Mouse (Mus musculus): ENCODE results near the gene Slc13a3.
A peak's percentile ranks its signal among the peaks of the same experiment; 100 is the strongest.
"Not testable (repeated sequence)": the region's sequence is repeated elsewhere in the genome, so short reads cannot be mapped to it uniquely, and the experiment has no call there.

Slc13a3 gene

DNA sequence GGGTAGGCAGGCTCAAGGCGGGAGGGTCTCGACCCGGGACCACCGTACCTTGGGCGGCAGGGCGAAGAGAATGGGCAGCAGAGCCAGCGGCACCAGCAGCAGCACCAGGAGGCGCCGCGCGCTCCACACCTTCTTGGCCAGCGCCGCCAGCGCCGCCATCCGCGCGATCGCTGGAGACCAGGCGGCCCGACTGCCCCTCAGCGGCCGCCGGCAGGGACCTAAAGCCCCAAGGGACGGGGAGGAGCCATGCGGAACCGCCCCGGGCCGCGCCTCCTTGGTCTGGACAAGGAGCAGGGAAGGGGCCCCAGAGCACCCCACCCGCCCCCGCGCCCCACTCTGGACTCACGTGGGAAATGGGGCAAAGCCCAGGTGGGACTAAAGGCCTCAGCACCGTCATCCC, at the start of gene Slc13a3:
Slc13a3 (minus strand) TSS at position 228 of the 400 bp plus-strand sequence.
- DNase-seq (ENCODE audit: low spot score): peak; percentile 51

DNA sequence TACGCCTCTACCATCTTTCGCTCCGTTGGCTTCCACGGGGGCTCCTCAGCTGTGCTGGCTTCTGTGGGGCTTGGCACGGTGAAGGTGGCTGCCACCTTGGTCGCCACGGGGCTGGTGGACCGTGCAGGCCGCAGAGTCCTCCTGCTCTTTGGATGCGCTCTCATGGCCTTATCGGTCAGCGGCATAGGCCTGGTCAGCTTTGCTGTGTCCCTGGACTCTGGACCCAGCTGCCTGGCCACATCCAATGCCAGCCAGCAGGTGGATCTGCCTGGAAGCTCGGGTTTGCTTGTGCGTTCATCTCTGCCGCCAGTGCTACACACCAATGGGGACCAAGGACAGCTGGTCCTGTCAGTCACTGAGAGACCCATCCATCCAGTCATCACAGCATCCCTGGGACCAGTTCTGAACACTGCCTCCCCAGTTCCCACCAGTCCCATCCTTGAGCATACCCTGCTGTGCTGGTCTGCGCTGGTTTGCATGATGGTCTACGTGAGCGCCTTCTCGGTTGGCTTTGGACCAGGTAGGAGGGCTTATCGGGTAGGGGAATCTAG, 42.2 kb upstream of the Slc13a3 start:
- DNase-seq (ENCODE audit: low spot score): no peak

DNA sequence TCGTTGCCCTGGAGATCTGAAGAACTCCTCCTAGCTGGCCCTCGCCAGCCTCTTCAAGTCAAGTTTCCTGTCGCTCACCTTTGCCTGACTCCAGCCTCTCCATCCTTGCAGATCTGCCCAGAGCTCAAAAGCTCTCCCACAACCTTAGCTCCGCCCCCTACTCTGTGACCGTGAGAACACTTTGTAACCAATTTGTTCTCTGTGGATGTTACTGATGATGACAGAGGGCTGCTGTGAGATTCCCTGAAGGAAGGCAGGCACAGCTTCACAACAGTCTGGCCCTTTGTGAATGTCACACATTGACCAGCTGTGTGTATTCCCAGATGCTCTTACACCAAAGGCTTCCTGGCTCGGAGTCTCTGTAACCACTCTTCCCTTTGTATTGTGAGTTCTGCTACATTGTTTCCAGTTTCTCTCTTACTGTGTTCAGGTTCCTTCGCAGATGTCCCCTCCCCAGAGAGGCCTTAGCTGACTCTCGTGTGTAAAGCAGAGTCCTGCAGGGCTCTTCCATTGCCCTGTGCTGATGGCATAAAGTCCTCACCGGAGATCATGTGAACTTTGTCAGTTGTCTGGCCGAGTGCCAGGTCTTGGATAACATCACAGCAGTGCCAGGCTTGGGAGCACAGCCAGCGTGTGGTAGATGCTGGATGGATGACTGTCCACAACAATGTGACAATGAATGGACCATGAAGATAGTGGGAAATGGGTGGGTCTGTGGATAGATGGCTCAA, 40.0 kb upstream of the Slc13a3 start:
- DNase-seq (ENCODE audit: low spot score): no peak

DNA sequence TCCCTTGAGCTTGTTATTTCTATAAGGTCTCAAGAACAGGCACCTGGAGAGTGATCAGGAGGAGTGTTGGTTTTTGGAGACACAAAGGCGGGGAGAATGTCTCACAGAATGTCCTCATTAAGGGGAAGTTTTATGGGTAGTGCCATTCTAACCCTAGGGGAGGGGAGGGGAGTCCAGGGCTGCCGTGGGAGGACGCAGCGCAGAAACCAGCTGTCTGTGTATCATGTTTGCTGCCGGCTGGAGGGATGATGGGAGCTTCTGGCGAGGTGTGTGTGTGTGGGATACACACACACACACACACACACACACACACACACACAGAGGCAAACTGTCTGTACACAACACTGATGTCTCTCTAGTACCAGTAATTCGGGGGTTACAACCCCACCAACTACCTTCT, 39.4 kb upstream of the Slc13a3 start:
- no peak for DNase-seq (ENCODE audit: low spot score)

DNA sequence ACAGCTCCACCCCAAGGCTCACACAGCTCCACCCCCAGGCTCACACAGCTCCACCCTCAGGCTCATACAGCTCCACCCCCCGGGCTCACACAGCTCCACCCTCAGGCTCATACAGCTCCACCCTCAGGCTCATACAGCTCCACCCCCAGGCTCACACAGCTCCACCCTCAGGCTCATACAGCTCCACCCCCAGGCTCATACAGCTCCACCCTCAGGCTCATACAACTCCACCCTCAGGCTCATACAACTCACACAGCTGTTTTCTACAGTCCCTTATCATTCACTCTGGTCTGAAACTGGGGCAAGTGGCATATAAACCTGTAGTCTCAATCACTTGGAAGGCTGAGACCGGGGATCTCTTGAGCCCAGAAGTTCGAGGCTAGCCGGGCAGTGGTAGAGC, 38.5 kb upstream of the Slc13a3 start:
- DNase-seq (ENCODE audit: low spot score): not testable (repeated sequence)

DNA sequence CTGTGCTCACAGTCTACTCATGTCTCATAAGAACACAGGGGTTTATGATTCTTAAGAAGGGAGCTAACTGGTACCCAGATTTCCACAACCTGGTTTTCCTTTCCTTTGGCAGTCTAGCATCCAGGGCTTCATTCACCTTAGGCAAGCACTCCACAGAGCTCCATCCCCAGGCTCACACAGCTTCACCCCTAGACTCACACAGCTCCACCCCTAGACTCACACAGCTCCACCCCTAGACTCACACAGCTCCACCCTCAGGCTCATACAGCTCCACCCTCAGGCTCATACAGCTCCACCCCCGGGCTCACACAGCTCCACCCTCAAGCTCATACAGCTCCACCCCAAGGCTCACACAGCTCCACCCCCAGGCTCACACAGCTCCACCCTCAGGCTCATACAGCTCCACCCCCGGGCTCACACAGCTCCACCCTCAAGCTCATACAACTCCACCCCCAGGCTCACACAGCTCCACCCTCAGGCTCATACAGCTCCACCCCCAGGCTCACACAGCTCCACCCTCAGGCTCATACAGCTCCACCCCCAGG, 38.0 kb upstream of the Slc13a3 start:
- DNase-seq (ENCODE audit: low spot score): not testable (repeated sequence)

DNA sequence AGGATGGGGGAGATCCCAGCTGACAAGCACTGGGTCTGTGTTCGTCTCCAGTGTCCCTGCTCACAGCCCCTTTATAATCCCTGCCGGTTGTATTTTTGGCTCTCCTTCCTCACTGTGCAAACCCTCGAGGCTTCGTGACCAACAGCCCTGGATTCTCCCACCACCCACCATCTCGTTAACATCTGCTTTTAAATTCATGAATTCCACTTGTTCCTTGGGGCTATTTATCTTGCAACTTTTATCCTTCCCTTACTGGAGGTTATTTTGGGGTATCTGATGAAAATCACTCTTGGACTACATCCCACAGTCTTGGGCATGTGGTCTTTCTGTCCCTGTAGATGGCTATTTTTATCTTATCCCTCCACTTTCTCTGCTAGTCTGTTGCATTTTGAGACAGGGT, 37.4 kb upstream of the Slc13a3 start:
- no peak for DNase-seq (ENCODE audit: low spot score)

DNA sequence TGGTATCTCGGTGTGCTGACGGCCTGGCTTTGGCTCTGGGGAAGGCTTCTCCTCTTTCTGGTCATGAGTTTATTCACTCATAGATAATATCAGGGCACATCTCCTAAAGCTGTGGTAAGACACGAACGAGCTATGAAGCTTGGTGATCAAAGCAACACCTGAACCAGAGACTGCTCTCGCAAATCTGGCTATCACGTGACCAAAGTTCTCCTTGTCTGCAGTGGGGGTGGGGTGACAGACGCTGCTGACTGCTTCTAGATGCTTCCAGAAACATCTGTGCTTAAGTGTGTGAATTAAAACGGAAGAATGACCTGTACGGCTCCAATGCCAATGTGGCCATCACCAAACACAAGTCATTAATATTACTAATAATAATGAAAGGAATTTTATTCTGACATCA, 36.7 kb upstream of the Slc13a3 start:
- DNase-seq (ENCODE audit: low spot score): no peak

DNA sequence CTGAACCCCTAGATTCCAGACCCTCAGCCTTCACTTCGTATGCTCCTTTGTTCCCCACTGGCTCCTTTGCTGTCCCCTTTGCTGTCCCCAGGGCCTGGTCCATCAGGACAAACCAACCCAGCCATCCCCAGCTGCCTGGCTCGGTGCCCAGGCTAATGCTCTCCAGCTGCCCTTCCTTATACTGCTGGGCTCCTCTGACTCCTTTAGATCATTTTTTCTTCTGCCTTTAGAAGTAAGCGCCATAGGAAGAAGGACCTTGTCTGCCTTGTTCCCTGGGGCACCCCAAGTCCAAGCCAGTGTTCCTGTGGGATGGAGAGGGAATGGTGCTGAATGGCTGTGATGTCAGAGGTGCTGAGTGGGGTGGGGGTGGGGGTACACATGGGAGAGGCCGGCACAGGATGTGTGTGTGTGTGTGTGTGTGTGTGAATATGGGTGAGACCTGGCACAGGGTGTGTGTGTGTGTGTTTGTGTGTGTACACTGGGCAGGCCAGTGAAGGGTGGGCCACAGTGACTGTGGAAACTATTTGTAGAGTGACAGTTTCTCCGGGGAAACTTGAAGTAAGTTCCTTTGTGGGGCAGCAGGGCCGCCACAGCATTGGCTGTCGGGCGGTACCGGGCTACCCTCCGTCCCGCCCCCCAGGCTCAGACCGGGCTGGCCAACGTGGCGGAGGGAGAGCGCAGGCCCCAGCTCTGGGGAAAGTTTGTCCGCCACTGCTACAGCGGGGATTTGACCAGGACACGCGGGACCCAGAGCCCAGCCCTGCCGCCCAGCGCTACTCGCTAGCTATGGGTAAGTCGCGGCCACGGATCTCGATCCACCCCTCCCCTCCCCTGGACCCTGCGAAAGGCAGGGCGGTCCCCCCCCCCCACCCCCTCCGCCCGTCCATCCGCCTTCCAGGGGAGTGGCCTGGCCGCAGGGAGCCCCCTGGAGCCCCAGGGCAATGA, 30.5 kb upstream of the Slc13a3 start, which contains the start of gene Slc2a10:
Slc2a10 (plus strand) TSS at position 529 of the 945 bp plus-strand sequence.
- DNase-seq (ENCODE audit: low spot score): peak; percentile 54

DNA sequence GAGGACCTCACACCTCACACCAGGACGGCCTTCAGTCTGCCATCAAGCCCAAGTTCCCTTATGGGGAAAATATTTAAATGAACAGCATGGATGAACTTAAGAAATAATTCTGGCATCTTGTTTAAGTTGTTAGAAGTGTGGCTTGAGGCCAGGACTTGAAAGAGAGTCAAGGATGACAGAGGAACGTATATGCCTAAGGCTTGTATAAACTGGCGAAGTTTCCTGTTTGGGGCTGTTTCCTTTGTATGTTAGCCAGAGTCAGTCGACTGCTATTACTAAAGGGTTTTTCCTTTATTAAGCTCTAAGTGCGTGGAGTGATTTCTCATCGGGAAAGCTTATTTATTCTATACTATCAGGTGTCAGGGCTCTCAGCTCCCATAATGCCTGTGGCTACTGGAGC, 25.8 kb upstream of the Slc13a3 start:
- DNase-seq (ENCODE audit: low spot score): no peak

DNA sequence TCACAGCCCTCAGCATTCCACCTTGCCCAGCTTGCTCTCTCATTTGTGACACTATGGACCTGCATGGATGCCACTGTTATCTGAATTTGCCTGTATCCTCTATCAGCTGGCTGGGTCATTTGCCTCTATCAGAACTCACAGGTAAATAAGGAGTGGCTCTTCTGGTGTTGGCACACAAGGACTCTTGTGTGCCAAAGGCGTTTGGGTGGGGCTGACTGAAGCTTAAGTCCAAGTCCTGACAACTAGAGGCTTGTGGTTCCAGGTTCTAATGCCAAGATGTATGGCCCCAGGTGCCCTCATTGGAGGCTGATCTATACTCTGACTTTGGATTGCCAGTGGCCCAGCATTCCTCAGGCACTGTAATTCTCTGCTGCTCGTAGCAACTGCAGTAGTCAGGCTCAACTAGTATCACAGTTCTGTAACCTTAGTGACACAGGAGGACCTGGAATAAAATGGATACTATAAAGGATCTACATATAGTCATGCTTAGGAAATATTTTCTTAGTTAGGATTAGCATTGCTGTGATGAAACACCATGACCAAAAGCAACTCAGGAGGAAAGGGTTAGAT, 24.8 kb upstream of the Slc13a3 start:
- no peak for DNase-seq (ENCODE audit: low spot score)

DNA sequence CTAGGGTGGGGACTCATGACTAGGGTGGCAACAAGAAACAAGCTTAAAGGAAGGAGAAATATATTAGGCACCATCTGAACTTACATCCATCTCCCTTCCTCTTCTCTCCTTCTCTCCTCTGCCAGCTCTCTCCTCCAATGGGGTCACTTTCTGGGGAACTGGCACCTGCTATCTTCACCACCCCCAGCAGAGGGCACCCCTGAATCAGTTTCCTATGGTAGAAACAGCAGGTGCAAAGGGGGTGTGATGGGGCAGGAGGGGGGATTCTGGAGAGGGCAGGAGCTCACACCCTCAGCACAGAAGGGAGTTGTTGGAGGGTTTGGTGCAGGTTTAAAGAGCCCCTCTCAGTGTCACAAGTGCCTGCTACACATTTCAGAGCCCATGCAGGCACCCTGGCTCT, 23.2 kb upstream of the Slc13a3 start:
- DNase-seq (ENCODE audit: low spot score): no peak

DNA sequence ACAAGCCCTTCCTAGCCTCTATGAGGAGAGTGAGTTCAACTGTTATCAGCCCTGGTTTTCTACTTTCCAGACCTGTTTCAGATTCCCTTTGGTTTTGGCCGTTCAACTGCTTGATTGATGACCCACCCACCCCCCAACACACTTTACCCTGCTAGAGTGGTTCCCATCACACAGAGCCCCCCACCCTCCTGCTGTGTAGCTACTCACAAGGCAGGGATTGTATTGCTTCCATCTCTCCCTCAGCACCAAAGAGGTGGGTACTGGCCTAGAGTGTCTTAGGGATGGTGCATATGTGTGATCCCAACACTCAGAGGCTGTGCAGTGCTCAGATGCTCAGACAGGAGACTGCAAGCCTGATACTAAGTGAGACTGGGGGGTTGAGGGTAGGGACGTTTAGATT, 21.5 kb upstream of the Slc13a3 start:
- DNase-seq (ENCODE audit: low spot score): no peak

DNA sequence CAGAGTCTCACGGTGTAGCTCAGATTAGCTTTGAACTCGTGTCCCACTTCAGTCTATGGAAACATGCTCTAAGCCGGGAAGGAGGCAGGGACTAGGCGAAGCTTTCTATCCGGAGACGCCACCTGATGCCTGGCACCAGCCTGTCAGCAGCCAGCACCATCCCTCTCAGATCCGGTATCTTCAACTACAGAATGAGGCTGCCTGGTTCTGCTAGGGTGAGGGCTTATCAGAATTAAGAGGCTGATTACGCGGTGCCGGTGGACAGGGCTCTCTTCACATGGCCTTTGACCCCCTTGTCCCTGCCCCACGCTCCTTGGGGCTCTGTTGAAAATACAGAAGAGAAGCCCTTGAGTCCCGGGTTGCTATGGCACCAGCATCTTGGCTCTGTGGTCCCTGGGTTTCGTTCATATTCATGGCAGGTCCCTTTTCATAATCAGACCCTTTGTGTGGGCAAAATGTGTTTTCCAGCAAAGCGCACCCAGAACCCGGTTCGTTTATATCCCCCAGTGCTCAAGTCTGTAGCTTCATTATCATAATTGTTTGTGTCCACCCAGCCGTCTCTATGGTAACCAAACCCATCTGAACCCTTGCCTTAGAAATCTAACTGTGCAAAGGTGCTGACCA, 20.7 kb upstream of the Slc13a3 start:
- peak; percentile 20 for DNase-seq (ENCODE audit: low spot score)

DNA sequence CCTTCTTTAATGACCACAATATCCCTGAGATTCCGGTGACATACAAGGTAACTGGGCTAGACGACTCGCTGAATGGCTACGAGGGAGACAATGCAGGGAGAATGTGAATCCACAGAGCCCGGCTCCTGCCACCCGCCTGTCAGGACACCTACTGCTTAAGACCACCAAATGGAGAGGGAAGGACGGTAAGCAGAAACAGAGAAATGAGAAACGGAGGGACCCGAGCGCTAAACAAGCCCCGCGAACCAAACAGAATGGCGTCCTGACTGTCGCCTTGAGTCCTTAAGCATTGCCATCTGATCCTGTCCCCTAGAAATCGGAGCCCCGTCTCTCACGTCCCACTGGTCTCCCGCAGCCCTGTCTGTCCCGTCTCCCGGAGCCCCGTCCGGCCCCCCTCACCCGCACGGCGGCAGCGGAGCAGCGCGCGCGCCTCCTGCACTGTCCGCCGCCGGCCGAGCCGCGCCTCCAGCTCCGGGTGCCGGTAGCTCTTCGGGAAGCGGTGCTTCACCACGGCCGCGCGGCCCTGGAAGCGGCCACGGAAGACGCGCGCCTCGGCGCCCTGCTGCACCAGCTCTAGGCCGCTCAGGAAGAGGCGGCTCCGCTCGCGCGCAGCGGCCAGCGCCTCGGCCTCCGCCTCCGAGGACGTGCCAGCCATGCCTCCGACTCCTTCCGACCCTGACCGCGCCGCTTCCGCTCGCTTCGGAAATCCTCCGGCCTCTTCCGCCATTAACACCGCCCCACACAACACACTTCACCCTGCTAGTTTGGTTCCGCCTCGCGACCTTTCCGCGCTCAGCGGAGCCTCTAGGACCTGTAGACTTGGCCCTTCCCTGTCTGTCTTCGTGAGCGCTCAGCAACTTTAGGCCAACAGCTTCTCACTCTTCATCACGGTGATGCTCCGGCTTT, 19.9 kb upstream of the Slc13a3 start, which contains the start of gene Trp53rka:
Trp53rka (minus strand) TSS at position 677 of the 906 bp plus-strand sequence.
- peak; percentile 83 for DNase-seq (ENCODE audit: low spot score)

DNA sequence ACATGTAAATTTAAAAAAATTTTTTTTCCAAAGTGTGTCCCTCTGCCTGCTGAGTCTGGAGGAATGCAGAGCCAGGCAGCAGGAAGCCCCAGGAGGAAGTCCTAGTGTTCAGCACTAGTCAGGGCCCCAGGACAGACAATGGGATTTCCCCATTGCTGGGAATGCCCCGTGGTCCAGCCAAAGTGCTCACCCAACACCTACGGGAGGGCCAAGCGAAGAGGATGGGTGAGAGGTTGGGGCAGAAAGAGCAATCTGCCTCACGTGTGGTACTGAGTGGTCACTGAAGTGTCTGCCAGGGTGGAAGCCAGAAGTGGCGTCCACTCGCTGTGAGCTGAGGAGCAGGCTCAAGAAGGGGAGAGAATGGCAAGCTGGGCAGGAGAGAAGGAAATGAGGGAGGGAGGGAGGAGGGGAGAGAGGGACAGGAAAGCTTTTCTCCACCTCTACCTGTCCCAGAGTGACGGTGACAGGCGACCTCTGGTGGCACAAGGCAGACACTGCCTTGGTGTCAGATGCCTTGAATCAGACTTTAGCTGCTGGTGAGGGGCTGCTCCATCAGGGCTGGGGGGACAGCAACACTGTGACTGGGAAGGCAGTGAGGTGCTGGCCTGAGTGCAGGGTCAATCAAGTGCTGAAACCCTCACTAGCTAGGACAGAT, 14.0 kb upstream of the Slc13a3 start:
- peak; percentile 39 for DNase-seq (ENCODE audit: low spot score)

DNA sequence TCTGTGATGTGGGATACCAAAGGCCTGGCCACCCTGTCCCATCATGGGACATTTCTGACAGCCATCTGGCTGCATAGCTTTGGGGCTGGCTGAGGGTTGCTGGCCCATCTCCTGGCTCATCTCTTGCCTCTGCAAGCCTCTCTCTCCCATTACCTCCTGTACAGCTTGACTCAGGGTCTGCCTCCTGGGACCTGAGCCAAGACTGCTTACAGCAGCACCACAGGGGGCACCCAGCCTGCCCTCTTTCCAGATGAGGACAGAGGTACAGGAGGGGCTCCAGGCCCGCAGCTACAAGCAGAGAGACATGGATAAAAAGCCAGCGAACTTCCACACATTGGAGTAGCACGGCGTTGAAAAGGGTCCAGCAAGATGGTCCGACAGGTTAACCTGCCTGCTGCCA, 13.4 kb upstream of the Slc13a3 start:
- no peak for DNase-seq (ENCODE audit: low spot score)

DNA sequence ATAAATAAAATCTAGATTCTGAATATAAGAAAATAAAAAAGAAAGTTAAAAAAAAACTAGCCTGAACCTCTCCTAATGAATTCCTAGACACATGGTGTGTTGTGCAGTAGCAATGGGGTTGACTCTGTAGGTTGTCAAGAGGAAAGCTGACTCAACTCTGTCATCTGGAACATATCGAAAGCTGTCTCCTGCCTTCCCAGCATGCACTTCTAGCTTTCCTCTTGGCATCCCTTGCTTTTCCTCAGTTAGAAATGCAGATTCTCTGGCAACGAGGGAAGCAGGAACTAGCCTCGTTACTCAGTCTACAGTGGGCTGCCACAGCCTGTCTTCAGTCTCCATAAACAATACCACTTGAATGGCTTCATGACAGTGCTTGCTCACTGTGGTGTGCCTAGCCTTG, 12.8 kb upstream of the Slc13a3 start:
- no peak for DNase-seq (ENCODE audit: low spot score)

DNA sequence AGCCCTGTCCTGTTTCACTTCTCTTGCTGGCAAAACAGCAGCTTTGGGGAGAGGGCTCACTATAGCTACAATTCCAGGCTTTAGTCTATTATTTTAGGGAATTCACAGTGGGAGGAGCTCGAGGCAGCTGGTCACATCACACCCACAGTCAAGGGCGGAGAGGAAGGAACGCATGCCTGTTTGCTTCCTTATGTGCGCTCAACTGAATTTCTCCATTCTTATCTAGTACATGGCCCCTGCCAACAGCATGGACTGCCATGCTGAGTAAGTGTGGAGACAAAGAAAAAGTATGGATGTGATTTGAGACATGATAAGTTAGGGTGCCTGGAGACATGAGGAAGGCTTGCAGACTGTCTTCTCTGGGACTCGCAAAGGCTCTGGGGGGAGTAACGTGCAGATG, 11.1 kb upstream of the Slc13a3 start:
- no peak for DNase-seq (ENCODE audit: low spot score)

DNA sequence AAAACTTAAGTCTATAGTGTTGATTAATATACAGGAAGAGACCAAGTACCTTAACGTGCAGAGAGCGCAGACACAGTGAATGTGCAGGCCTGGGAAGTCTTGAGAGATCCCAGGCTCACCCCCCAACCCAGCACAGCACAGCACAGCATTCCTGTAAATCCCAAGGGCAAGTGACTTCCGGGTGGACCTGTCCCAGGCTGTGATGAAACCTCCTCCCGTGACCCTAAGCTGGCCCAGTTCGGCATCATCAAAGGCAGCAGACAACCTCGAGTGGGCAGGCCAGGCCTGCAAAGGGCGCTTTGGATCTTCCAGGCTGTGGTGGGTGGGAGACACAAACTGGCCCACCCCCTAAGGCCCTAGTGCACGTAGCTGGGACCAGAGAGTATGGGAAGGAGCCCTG, 9.0 kb upstream of the Slc13a3 start:
- DNase-seq (ENCODE audit: low spot score): no peak
